Mouse (Mus musculus): ENCODE data around the gene Arhgef6.

The Arhgef6 gene

GRCm38 (mm10) chrX:57196319-57196718, 142.2 kb downstream of the Arhgef6 start:
- no peak for DNase-seq (ENCODE audit: low spot score)

- no peak for DNase-seq (ENCODE audit: low spot score)
These were observed 149.2 kb downstream of the Arhgef6 start for GRCm38 (mm10) chrX:57189335-57189734.

- DNase-seq (ENCODE audit: low spot score) = no peak
These were observed 151.2 kb downstream of the Arhgef6 start for GRCm38 (mm10) chrX:57187301-57187700.

GRCm38 (mm10) chrX:57183359-57183758, 155.2 kb downstream of the Arhgef6 start:
- no peak for DNase-seq (ENCODE audit: low spot score)

GRCm38 (mm10) chrX:57182470-57182869, 156.1 kb downstream of the Arhgef6 start:
- DNase-seq (ENCODE audit: low spot score) = no peak

All from yolk sac, embryonic 10.5 days (tissue).